Mouse (Mus musculus): Measurements from ENCODE around the gene Gm2916. TPM values are rescaled to one million over a fixed set of nuclear protein-coding genes. Genes with fewer than 3 reads are reported as not detected.
"Not testable (repeated sequence)": the region's sequence is repeated elsewhere in the genome, so short reads cannot be mapped to it uniquely, and the experiment has no call there.

The Gm2916 gene
- polyA plus RNA-seq (2015; fragmentation: Nextera tagmentation; extraction: Ambion mirVana) = not detected in 2 replicates

- H3K4me1 ChIP-seq; H3K27me3 ChIP-seq; H3K9me3 ChIP-seq (replicated peaks); H3K36me3 ChIP-seq (ENCODE audit: poor library complexity, severe bottlenecking); ATAC-seq; H3K4me3 ChIP-seq; H3K9ac ChIP-seq; H3K4me2 ChIP-seq; H3K27ac ChIP-seq: not testable (repeated sequence)
- WGBS = no CpG with 5 or more reads among the region's 1 CpGs
Measured at GRCm38 (mm10) chr14:3883872-3884271, at the start of gene Gm2916. Gm2916 (plus strand) TSS chr14:3884172.

- not testable (repeated sequence) for H3K4me1 ChIP-seq; H3K36me3 ChIP-seq (ENCODE audit: poor library complexity, severe bottlenecking); H3K9ac ChIP-seq; H3K4me3 ChIP-seq; H3K27ac ChIP-seq; H3K27me3 ChIP-seq; ATAC-seq; H3K9me3 ChIP-seq (replicated peaks); H3K4me2 ChIP-seq
- WGBS = no CpG with 5 or more reads among the region's 2 CpGs
Measured at GRCm38 (mm10) chr14:3845945-3846344, 38.0 kb upstream of the Gm2916 start, which contains the start of gene Gm3033. Gm3033 (plus strand) TSS chr14:3846245.

GRCm38 (mm10) chr14:3931456-3931855 is 47.5 kb downstream of the Gm2916 start, which contains the start of gene Gm3029:
Gm3029 (plus strand) TSS chr14:3931756.
- not testable (repeated sequence) for H3K36me3 ChIP-seq (ENCODE audit: poor library complexity, severe bottlenecking); H3K4me2 ChIP-seq; H3K27me3 ChIP-seq; H3K9ac ChIP-seq; ATAC-seq; H3K4me3 ChIP-seq; H3K4me1 ChIP-seq; H3K27ac ChIP-seq; H3K9me3 ChIP-seq (replicated peaks)
- WGBS = 56% methylated on average over 1 of the region's 2 CpGs

GRCm38 (mm10) chr14:3963247-3963646 is 79.3 kb downstream of the Gm2916 start, which contains the start of gene Gm3095:
Gm3095 (plus strand) TSS chr14:3963547.
- not testable (repeated sequence) for H3K9me3 ChIP-seq (replicated peaks); H3K27me3 ChIP-seq; H3K9ac ChIP-seq; H3K4me3 ChIP-seq; H3K27ac ChIP-seq; ATAC-seq; H3K4me1 ChIP-seq; H3K4me2 ChIP-seq; H3K36me3 ChIP-seq (ENCODE audit: poor library complexity, severe bottlenecking)
- WGBS = no CpG with 5 or more reads among the region's 2 CpGs

Other genes with a start within 250 kb of the Gm2916 start
- gene Gm3012, start 249.7 kb upstream of the Gm2916 start, polyA plus RNA-seq (2015; fragmentation: Nextera tagmentation; extraction: Ambion mirVana) = not detected in 2 replicates
- gene Gm3020, start 232.1 kb upstream of the Gm2916 start, polyA plus RNA-seq (2015; fragmentation: Nextera tagmentation; extraction: Ambion mirVana) = 6.2 and 8.9 TPM in 2 replicates
- gene Gm3043, start 195.4 kb upstream of the Gm2916 start, polyA plus RNA-seq (2015; fragmentation: Nextera tagmentation; extraction: Ambion mirVana) = not detected in 2 replicates
- gene Gm3002, start 74.1 kb upstream of the Gm2916 start, polyA plus RNA-seq (2015; fragmentation: Nextera tagmentation; extraction: Ambion mirVana) = 1.6 and 1.9 TPM in 2 replicates
- gene Gm3033, start 37.9 kb upstream of the Gm2916 start, polyA plus RNA-seq (2015; fragmentation: Nextera tagmentation; extraction: Ambion mirVana) = 0.18 TPM in 1 of 2 replicates, not detected in the other
- gene Gm3029, start 47.6 kb downstream of the Gm2916 start, polyA plus RNA-seq (2015; fragmentation: Nextera tagmentation; extraction: Ambion mirVana) = not detected in 2 replicates
- gene Gm3095, start 79.4 kb downstream of the Gm2916 start, polyA plus RNA-seq (2015; fragmentation: Nextera tagmentation; extraction: Ambion mirVana) = 0.49 and 0.53 TPM in 2 replicates
- not detected in 2 replicates for gene Gm3099, start 114.2 kb downstream of the Gm2916 start, polyA plus RNA-seq (2015; fragmentation: Nextera tagmentation; extraction: Ambion mirVana)
- gene Gm5796, start 139.8 kb downstream of the Gm2916 start, polyA plus RNA-seq (2015; fragmentation: Nextera tagmentation; extraction: Ambion mirVana) = 0.90 and 1.5 TPM in 2 replicates
- gene Gm3115, start 199.9 kb downstream of the Gm2916 start, polyA plus RNA-seq (2015; fragmentation: Nextera tagmentation; extraction: Ambion mirVana) = not detected in 2 replicates
- 0.28 and 2.5 TPM in 2 replicates for gene Gm8108, start 226.4 kb downstream of the Gm2916 start, polyA plus RNA-seq (2015; fragmentation: Nextera tagmentation; extraction: Ambion mirVana)

Data from forebrain, embryonic 13.5 days (tissue).